Mouse (Mus musculus): ENCODE results near the gene Fam71e2. TPM values are rescaled to one million over a fixed set of nuclear protein-coding genes. Genes with fewer than 3 reads are reported as not detected.
"Not testable (repeated sequence)": the region's sequence is repeated elsewhere in the genome, so short reads cannot be mapped to it uniquely, and the experiment has no call there.

The Fam71e2 gene
- polyA plus RNA-seq (2014; fragmentation: Nextera tagmentation; extraction: Ambion mirVana) = not detected in 2 replicates

DNA sequence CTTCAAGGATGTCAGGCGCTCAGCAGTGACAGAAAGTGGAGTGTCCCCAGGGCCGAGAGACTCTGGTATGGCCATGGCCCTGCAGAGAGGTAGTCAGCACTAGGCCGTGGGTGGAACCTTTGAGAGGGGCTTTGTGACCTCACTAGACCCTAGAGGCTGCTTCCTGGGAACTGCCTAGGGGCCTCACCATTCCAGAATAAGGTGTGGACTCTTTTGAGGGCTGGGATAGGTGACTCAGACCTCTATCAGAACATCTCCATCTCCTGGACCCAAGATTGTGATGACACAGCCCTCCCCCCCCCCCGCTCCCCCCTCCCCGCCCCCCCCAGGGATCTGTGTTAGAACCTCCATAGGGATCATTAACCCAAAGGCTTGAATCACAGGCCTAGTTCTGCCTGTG lies at the start of gene Fam71e2:
TSS of gene Fam71e2 (minus strand) at position 101 of the 400 bp plus-strand sequence.
- WGBS = 61% methylated on average over 4 of the region's 5 CpGs

DNA sequence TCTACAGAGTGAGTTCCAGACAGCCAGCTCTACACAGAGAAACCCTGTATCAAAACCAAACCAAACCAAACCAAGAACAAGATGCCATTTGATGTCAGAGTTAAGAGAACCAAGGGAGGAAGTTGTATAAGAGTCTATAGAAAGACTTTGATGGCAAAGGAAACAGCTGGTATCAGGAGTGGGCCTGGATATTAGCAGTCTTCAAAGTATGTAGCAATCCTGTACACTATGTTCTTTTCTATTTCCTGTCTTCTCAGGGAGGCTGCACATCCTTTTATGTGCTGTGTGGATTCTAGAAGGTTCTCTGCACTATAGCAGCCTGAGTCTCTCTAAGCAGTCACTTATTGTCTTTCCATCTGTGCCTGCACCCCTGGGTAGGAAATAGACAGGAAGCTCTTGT lies 45.5 kb upstream of the Fam71e2 start:
- Histone ChIP-seq H3K4me3 (ENCODE audit: control insufficient read depth in 1 of 2, insufficient read depth in 1 of 2, low read depth in 1 of 2, low read length in 2 of 2) (no peak overlapping the region), H3K9me3 (ENCODE audit: control insufficient read depth, low read length) (no peaks in the 10 kb centered on the region), H3K4me2 (ENCODE audit: low read length) (no peak overlapping the region), H3K27me3 (ENCODE audit: control insufficient read depth, insufficient read depth, low read length) (no peaks in the 10 kb centered on the region), H3K36me3 (ENCODE audit: control insufficient read depth, insufficient read depth, low read length) (no peaks in the 10 kb centered on the region), H3K9ac (ENCODE audit: low read length) (no peak overlapping the region), H3K27ac (replicated peaks in 1 of 2; ENCODE audit: control insufficient read depth in 1 of 2, insufficient read depth in 1 of 2, low read depth in 2 of 2, low read length in 2 of 2) (no peak overlapping the region), H3K4me1 (ENCODE audit: control insufficient read depth in 2 of 2, insufficient read depth in 2 of 2, low read length in 2 of 2) (peaks cover 5% of the 10 kb centered on the region in 2 experiments; a peak in 3 of 4 replicates)
- ATAC-seq (ENCODE audit: insufficient number of reproducible peaks, insufficient read depth, low FRiP score, low read depth) = no peak

More for the DNA sequence above, at the start of gene Fam71e2:
- Histone ChIP-seq H3K27me3 (ENCODE audit: control insufficient read depth, insufficient read depth, low read length) (peaks cover 20% of the 10 kb centered on the region), H3K9ac (ENCODE audit: low read length) (no peak within 1 kb of the TSS), H3K9me3 (ENCODE audit: control insufficient read depth, low read length) (no peaks in the 10 kb centered on the region), H3K4me1 (ENCODE audit: control insufficient read depth in 2 of 2, insufficient read depth in 2 of 2, low read length in 2 of 2) (no peaks in the 10 kb centered on the region), H3K36me3 (ENCODE audit: control insufficient read depth, insufficient read depth, low read length) (no peaks in the 10 kb centered on the region), H3K27ac (replicated peaks in 1 of 2; ENCODE audit: control insufficient read depth in 1 of 2, insufficient read depth in 1 of 2, low read depth in 2 of 2, low read length in 2 of 2) (no peak within 1 kb of the TSS), H3K4me2 (ENCODE audit: low read length) (no peak within 1 kb of the TSS), H3K4me3 (ENCODE audit: control insufficient read depth in 1 of 2, insufficient read depth in 1 of 2, low read depth in 1 of 2, low read length in 2 of 2) (no peak within 1 kb of the TSS)
- ATAC-seq (ENCODE audit: insufficient number of reproducible peaks, insufficient read depth, low FRiP score, low read depth) = no peak

DNA sequence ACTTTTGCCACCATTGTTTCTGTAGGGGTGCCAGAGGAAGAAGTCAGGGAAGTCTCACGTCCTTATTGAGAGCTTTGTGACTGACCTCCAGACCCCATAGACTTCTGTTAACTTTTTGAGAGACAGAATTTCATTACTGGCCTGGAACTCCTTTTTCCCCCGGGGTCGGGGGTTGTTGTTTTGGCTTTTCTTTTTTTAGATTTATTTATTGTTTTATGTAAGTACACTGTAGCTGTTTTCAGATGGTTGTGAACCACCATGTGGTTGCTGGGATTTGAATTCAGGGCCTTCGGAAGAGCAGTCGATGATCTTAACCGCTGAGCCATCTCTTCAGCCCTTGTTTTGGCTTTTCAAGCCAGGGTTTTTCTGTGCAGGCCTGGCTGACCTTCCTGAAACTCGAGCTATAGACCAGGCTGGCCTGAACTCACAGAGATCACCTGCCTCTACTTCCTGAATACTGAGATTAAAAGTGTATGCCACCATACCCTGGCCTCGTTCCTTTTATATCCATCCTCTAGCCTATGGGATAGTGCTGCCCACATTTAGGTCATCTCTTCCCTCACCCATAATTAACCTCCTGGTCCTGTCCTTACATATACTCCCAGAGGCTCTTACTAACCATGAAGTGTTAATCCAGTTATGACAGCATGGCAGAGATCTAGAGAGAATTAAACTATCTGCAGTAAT lies 42.1 kb upstream of the Fam71e2 start:
- Histone ChIP-seq H3K36me3 (ENCODE audit: control insufficient read depth, insufficient read depth, low read length) (peaks cover 28% of the 10 kb centered on the region), H3K4me3 (ENCODE audit: control insufficient read depth in 1 of 2, insufficient read depth in 1 of 2, low read depth in 1 of 2, low read length in 2 of 2) (peak overlapping the region; percentile 78 to 99), H3K4me1 (ENCODE audit: control insufficient read depth in 2 of 2, insufficient read depth in 2 of 2, low read length in 2 of 2) (peaks cover 8 to 27% of the 10 kb centered on the region in 2 experiments), H3K27ac (replicated peaks in 1 of 2; ENCODE audit: control insufficient read depth in 1 of 2, insufficient read depth in 1 of 2, low read depth in 2 of 2, low read length in 2 of 2) (peak overlapping the region; percentile 76 to 99), H3K4me2 (ENCODE audit: low read length) (peak overlapping the region; percentile 68), H3K27me3 (ENCODE audit: control insufficient read depth, insufficient read depth, low read length) (no peaks in the 10 kb centered on the region), H3K9ac (ENCODE audit: low read length) (peak overlapping the region; percentile 51), H3K9me3 (ENCODE audit: control insufficient read depth, low read length) (no peaks in the 10 kb centered on the region)
- WGBS = 29% methylated on average over 8 of the region's 8 CpGs
- no peak for ATAC-seq (ENCODE audit: insufficient number of reproducible peaks, insufficient read depth, low FRiP score, low read depth)

DNA sequence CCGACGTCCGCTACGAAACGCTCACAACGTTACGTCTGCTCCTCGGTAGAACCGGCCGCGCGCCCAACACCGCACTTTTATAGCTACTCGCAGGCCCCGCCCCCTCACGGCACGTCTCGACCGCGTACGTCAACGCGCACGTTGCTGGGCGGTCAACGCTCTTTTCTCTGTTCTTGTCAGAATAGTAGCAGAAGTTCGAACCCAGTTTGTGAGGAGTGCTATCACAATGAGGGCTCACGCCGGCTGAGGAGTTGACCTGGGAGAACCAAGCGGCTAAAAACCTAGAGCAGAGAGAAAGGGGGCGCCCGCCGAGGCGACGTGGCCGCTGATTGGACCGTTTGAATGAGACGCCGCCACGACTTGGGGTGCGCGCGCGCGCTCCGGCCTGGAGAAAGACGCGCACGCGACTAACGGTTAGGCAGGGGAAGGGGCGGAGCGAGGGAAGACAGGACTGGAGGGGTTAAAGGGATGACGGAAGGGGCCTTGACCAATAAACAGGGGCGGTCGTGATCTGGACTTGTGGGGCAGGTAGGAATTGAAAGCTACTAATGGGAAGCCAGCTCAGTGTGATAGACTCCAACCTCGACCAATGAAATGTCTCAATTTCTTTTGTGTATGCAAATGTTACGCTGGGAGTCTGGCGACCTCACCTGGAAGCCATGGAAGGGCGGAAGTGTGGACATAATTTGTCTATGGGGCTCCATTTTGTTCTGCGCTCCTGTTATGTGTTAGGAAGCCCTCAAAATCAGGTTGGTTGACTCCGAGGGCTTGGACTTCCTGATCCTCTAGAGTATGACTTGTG lies 41.4 kb upstream of the Fam71e2 start, which contains the start of gene Ube2s:
TSS of gene Ube2s (minus strand) at position 288 of the 802 bp plus-strand sequence.
- Histone ChIP-seq H3K9ac (ENCODE audit: low read length) (peak within 1 kb of the TSS; percentile 92), H3K4me3 (ENCODE audit: control insufficient read depth in 1 of 2, insufficient read depth in 1 of 2, low read depth in 1 of 2, low read length in 2 of 2) (peak within 1 kb of the TSS; percentile 78 to 99), H3K9me3 (ENCODE audit: control insufficient read depth, low read length) (no peaks in the 10 kb centered on the region), H3K4me2 (ENCODE audit: low read length) (peak within 1 kb of the TSS; percentile 82), H3K36me3 (ENCODE audit: control insufficient read depth, insufficient read depth, low read length) (peaks cover 33% of the 10 kb centered on the region), H3K4me1 (ENCODE audit: control insufficient read depth in 2 of 2, insufficient read depth in 2 of 2, low read length in 2 of 2) (peaks cover 8 to 27% of the 10 kb centered on the region in 2 experiments), H3K27ac (replicated peaks in 1 of 2; ENCODE audit: control insufficient read depth in 1 of 2, insufficient read depth in 1 of 2, low read depth in 2 of 2, low read length in 2 of 2) (peak within 1 kb of the TSS; percentile 98 to 99), H3K27me3 (ENCODE audit: control insufficient read depth, insufficient read depth, low read length) (no peaks in the 10 kb centered on the region)
- peak; percentile 99 for ATAC-seq (ENCODE audit: insufficient number of reproducible peaks, insufficient read depth, low FRiP score, low read depth)
- WGBS = under 1% methylated on average over 62 of the region's 62 CpGs

DNA sequence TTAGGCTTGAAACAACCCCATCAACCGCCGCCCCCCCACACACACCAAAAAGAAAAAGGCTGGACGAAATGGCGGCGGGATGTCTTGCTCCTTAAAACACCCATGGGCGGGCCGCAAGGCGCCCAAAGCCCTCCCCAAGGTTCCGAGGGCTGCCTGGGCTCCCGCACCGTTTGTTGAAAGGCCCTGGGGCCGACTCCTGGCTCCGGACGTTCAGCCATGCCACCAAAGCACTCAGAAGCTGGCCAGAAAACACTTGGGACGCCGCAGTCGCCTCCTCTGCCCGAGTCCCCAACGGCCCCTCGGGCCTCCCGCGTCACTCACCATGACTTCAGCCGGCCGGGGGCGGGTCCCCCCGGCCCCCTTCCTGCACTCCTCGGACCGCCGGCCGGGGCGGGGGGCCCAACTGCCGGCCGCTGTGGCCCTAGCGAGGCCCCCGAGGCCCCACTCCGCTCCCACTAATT lies 40.8 kb upstream of the Fam71e2 start:
- peak overlapping the region; percentile 98 to 99 for H3K27ac ChIP-seq (replicated peaks in 1 of 2; ENCODE audit: control insufficient read depth in 1 of 2, insufficient read depth in 1 of 2, low read depth in 2 of 2, low read length in 2 of 2)
- no peaks in the 10 kb centered on the region for H3K9me3 ChIP-seq (ENCODE audit: control insufficient read depth, low read length)
- peak; percentile 33; the same call in 1 of the 2 replicates for ATAC-seq (ENCODE audit: insufficient number of reproducible peaks, insufficient read depth, low FRiP score, low read depth)
- H3K4me1 ChIP-seq (ENCODE audit: control insufficient read depth in 2 of 2, insufficient read depth in 2 of 2, low read length in 2 of 2) = peaks cover 8 to 27% of the 10 kb centered on the region in 2 experiments
- peaks cover 39% of the 10 kb centered on the region for H3K36me3 ChIP-seq (ENCODE audit: control insufficient read depth, insufficient read depth, low read length)
- peak overlapping the region; percentile 78 to 99 for H3K4me3 ChIP-seq (ENCODE audit: control insufficient read depth in 1 of 2, insufficient read depth in 1 of 2, low read depth in 1 of 2, low read length in 2 of 2)
- H3K9ac ChIP-seq (ENCODE audit: low read length) = peak overlapping the region; percentile 92
- H3K27me3 ChIP-seq (ENCODE audit: control insufficient read depth, insufficient read depth, low read length) = no peaks in the 10 kb centered on the region
- H3K4me2 ChIP-seq (ENCODE audit: low read length) = peak overlapping the region; percentile 82
- WGBS = under 1% methylated on average over 30 of the region's 36 CpGs

DNA sequence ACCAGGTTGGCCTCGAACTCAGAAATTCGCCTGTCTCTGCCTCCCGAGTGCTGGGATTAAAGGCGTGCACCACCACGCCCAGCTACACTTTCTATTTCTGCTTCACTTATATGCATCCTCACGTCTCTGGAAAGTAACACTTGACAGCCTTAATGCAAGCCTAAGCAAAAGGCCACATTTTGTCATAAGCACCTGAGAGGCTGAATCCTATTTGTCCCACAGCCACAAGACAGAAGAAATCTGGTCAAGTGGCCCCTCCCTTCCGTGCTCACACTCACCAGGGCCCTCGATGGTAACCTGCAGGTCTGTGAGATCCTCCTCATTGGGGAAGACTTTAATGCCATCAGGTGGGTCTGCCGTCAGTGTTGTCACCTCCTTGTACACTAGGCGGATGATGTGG lies 40.0 kb upstream of the Fam71e2 start:
- H3K4me1 ChIP-seq (ENCODE audit: control insufficient read depth in 2 of 2, insufficient read depth in 2 of 2, low read length in 2 of 2) = peaks cover 8 to 27% of the 10 kb centered on the region in 2 experiments
- WGBS = 26% methylated on average over 10 of the region's 10 CpGs

DNA sequence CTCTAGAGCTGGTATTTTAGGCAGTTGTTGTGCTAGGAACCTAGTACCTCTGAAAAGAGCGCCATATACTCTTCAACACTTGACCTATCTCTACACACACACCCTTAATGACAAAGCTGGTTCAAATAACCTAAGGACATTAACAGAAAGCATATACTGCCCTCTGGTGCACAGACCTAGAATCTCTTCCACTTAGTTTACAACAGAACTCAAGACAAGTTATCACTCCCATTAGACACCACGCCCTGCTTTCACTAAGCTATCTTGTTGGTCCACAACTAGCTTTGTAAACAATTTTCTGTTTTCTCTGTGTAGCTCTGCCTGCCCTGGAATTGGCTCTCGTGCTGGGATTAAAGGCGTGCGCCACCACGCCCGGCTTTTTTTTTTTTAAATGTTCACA lies 35.6 kb upstream of the Fam71e2 start:
- H3K27me3 ChIP-seq (ENCODE audit: control insufficient read depth, insufficient read depth, low read length) = no peaks in the 10 kb centered on the region
- no peak overlapping the region for H3K9ac ChIP-seq (ENCODE audit: low read length)
- H3K4me2 ChIP-seq (ENCODE audit: low read length) = no peak overlapping the region
- no peaks in the 10 kb centered on the region for H3K9me3 ChIP-seq (ENCODE audit: control insufficient read depth, low read length)
- no peak for ATAC-seq (ENCODE audit: insufficient number of reproducible peaks, insufficient read depth, low FRiP score, low read depth)
- no peak overlapping the region for H3K4me3 ChIP-seq (ENCODE audit: control insufficient read depth in 1 of 2, insufficient read depth in 1 of 2, low read depth in 1 of 2, low read length in 2 of 2)
- 88% methylated on average over 7 of the region's 7 CpGs for WGBS
- H3K4me1 ChIP-seq (ENCODE audit: control insufficient read depth in 2 of 2, insufficient read depth in 2 of 2, low read length in 2 of 2) = peaks cover 5 to 22% of the 10 kb centered on the region in 2 experiments
- peaks cover 68% of the 10 kb centered on the region for H3K36me3 ChIP-seq (ENCODE audit: control insufficient read depth, insufficient read depth, low read length)
- no peak overlapping the region for H3K27ac ChIP-seq (replicated peaks in 1 of 2; ENCODE audit: control insufficient read depth in 1 of 2, insufficient read depth in 1 of 2, low read depth in 2 of 2, low read length in 2 of 2)

More for the DNA sequence above, 40.0 kb upstream of the Fam71e2 start:
- Histone ChIP-seq H3K27ac (replicated peaks in 1 of 2; ENCODE audit: control insufficient read depth in 1 of 2, insufficient read depth in 1 of 2, low read depth in 2 of 2, low read length in 2 of 2) (peak overlapping the region; percentile 98 to 99; a peak in 2 of 4 replicates), H3K4me3 (ENCODE audit: control insufficient read depth in 1 of 2, insufficient read depth in 1 of 2, low read depth in 1 of 2, low read length in 2 of 2) (peak overlapping the region; percentile 78 to 99), H3K9ac (ENCODE audit: low read length) (peak overlapping the region; percentile 92), H3K36me3 (ENCODE audit: control insufficient read depth, insufficient read depth, low read length) (peaks cover 47% of the 10 kb centered on the region), H3K4me2 (ENCODE audit: low read length) (peak overlapping the region; percentile 82)
- not testable (repeated sequence) for ATAC-seq (ENCODE audit: insufficient number of reproducible peaks, insufficient read depth, low FRiP score, low read depth); H3K27me3 ChIP-seq (ENCODE audit: control insufficient read depth, insufficient read depth, low read length); H3K9me3 ChIP-seq (ENCODE audit: control insufficient read depth, low read length)
